Mouse (Mus musculus) left cerebral cortex, adult 18-20 months (tissue): ENCODE results near the gene Plscr3. TPM values are rescaled to one million over a fixed set of nuclear protein-coding genes. Genes with fewer than 3 reads are reported as not detected.

Experiments used
- DNase-seq, 2 experiments: peaks; one replicate each; pipeline ENCODE4 v3.0.0; 2021 to 2022; ENCODE audit warnings: low spot score in 2 of 2, mixed read lengths in 1 of 2
- microRNA-seq, 2 experiments: library from miRNA; unstranded; fragments of <30 nt; microRNA quantifications; one replicate each; pipeline ENCODE4 v1.2.0; 2021
- total RNA-seq, 2 experiments: library from RNA; stranded (reverse); gene quantifications; 2 replicates each; pipeline ENCODE4 v1.2.3; 2021

The Plscr3 gene
- total RNA-seq, 2 experiments from 2014 or later = 15.6 to 17.7 TPM

GRCm38 (mm10) chr11:69886907-69887635, 40.9 kb downstream of the Plscr3 start:
- DNase-seq = no peak

DNA sequence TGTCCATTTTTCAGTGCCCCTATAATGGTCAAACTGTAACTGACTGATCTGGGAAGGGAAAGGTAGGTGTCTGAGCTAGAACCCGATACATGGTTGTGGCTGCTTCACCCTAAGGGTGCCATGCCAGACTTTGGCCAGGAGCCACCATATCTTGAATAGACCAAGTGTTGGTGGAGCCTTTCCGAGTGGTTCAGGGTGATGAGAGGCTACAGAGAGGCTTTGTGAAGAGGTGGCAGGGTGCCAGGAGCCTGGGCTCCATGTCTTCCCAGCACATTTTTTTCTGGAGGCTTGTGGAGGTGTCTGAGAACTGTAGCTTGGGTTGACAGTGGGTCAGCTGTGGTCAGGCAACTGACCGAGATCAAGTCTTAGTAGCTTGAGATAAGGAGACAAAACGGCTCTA, 45.3 kb downstream of the Plscr3 start:
- peak in 1 of 2 experiments; percentile 32 for DNase-seq

DNA sequence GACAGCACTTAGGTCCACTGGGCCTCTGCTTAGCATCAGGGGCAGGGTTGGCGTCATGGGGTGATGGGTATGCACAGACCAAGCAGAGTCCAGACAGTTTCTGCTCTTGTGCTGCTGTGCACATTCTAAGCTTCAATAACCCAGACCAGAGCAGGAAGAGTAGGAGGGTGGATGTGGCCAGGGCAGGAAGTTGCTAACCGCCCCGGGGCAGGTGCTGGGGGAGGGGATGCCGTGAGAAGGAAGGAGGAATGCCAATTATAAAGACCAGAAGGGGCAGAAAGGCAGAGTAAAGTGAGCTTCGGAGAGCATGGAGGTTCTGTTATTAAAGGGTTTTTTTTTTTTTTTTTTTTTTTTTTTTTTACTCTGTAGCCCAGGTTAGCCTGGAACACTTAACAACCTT, 48.5 kb downstream of the Plscr3 start:
- no peak for DNase-seq

- no peak for DNase-seq
These were observed 49.1 kb downstream of the Plscr3 start, which contains the start of gene Acap1 for GRCm38 (mm10) chr11:69895291-69895690. Gene Acap1 (minus strand): TSS chr11:69895539.

GRCm38 (mm10) chr11:69899870-69900269, 53.7 kb downstream of the Plscr3 start:
- no peak for DNase-seq

- peak; percentile 82 to 89 for DNase-seq
These were observed 54.6 kb downstream of the Plscr3 start, which contains the start of the genes 2810408A11Rik and Neurl4 for GRCm38 (mm10) chr11:69900471-69901405. Gene 2810408A11Rik (minus strand): TSS chr11:69900987. Gene Neurl4 (plus strand): TSS chr11:69901072.

- peak; percentile 93 to 97 for DNase-seq
These were observed 55.2 kb downstream of the Plscr3 start for GRCm38 (mm10) chr11:69901406-69901846.

Small RNAs within 50 kb of the gene (microRNA-seq; reads per million reads assigned to microRNA genes)
- 0 reads per million in 2 experiments for gene Mir6924

Other genes starting within 250 kb of the Plscr3 start
- gene Atp1b2, start 240.4 kb upstream of the Plscr3 start, total RNA-seq = 100 to 1,000 TPM; 392 to 424 TPM
- not detected for gene Shbg, start 228.5 kb upstream of the Plscr3 start, total RNA-seq
- 1 to 10 TPM; 8.5 to 9.5 TPM for gene Sat2, start 224.4 kb upstream of the Plscr3 start, total RNA-seq
- 100 to 1,000 TPM; 148 TPM for gene Fxr2, start 213.4 kb upstream of the Plscr3 start, total RNA-seq
- gene Sox15, start 191.1 kb upstream of the Plscr3 start, total RNA-seq = not detected
- gene Mpdu1, start 183.7 kb upstream of the Plscr3 start, total RNA-seq = 10 to 100 TPM; 47.5 to 58.2 TPM
- 10 to 100 TPM; 15.1 to 15.5 TPM for gene Cd68, start 180.2 kb upstream of the Plscr3 start, total RNA-seq
- gene Eif4a1, start 174.0 kb upstream of the Plscr3 start, total RNA-seq = 100 to 1,000 TPM; 289 to 295 TPM
- 10 to 100 TPM; 91.4 to 98.7 TPM for gene Senp3, start 164.3 kb upstream of the Plscr3 start, total RNA-seq
- 1 to 10 TPM; 1.6 to 2.9 TPM for gene Tnfsf13, start 160.6 kb upstream of the Plscr3 start, total RNA-seq
- 10 to 100 TPM; 11.5 to 12.1 TPM for gene Tnfsf12, start 150.5 kb upstream of the Plscr3 start, total RNA-seq
- gene Tnfsfm13, start 150.3 kb upstream of the Plscr3 start, total RNA-seq = 1 to 10 TPM; 1.7 to 4.1 TPM
- gene Polr2a, start 87.7 kb upstream of the Plscr3 start, total RNA-seq = 10 to 100 TPM; 44.2 to 46.2 TPM
- not detected for gene Slc35g3, start 84.4 kb upstream of the Plscr3 start, total RNA-seq
- 100 to 1,000 TPM; 146 to 156 TPM for gene Zbtb4, start 80.5 kb upstream of the Plscr3 start, total RNA-seq
- 1 to 10 TPM; 1.2 TPM for gene Chrnb1, start 50.4 kb upstream of the Plscr3 start, total RNA-seq
- gene Fgf11, start 44.5 kb upstream of the Plscr3 start, total RNA-seq = 10 to 100 TPM; 17.1 to 18.5 TPM
- under 1 TPM in 1 of 2 experiments, not detected in 1; 0.26 TPM for gene Tmem102, start 40.8 kb upstream of the Plscr3 start, total RNA-seq
- not detected for gene Gm39566, start 31.1 kb upstream of the Plscr3 start, total RNA-seq
- not detected for gene Spem2, start 27.9 kb upstream of the Plscr3 start, total RNA-seq
- not detected for gene Spem1, start 24.2 kb upstream of the Plscr3 start, total RNA-seq
- gene Nlgn2, start 8.6 kb upstream of the Plscr3 start, total RNA-seq = 100 to 1,000 TPM; 215 to 224 TPM
- gene Tmem256, start 7.9 kb upstream of the Plscr3 start, total RNA-seq = 100 to 1,000 TPM; 120 to 143 TPM
- gene Tnk1, start 12.4 kb downstream of the Plscr3 start, total RNA-seq = under 1 TPM in 1 of 2 experiments, not detected in 1; 0.14 TPM
- gene Tmem95, start 31.6 kb downstream of the Plscr3 start, total RNA-seq = not detected
- 1 to 10 TPM; 1.2 to 1.4 TPM for gene Kctd11, start 35.0 kb downstream of the Plscr3 start, total RNA-seq
- gene Acap1, start 49.2 kb downstream of the Plscr3 start, total RNA-seq = under 1 TPM in 1 of 2 experiments, not detected in 1; 0.14 TPM
- under 1 TPM; 0.35 to 0.72 TPM for gene 2810408A11Rik, start 54.6 kb downstream of the Plscr3 start, total RNA-seq
- gene Neurl4, start 54.7 kb downstream of the Plscr3 start, total RNA-seq = 100 to 1,000 TPM; 116 to 118 TPM
- 10 to 100 TPM; 33.0 to 33.4 TPM for gene Gps2, start 67.5 kb downstream of the Plscr3 start, total RNA-seq
- gene Eif5a, start 75.6 kb downstream of the Plscr3 start, total RNA-seq = 100 to 1,000 TPM; 431 to 468 TPM
- 1 to 10 TPM; 4.6 to 6.5 TPM for gene Ybx2, start 89.4 kb downstream of the Plscr3 start, total RNA-seq
- gene Slc2a4, start 101.8 kb downstream of the Plscr3 start, total RNA-seq = 1 to 10 TPM; 4.9 to 6.4 TPM
- gene Cldn7, start 118.4 kb downstream of the Plscr3 start, total RNA-seq = not detected
- gene Ctdnep1, start 134.8 kb downstream of the Plscr3 start, total RNA-seq = 100 to 1,000 TPM; 111 to 121 TPM
- 10 to 100 TPM; 78.8 to 87.3 TPM for gene Elp5, start 136.1 kb downstream of the Plscr3 start, total RNA-seq
- gene Gabarap, start 144.8 kb downstream of the Plscr3 start, total RNA-seq = 100 to 1,000 TPM; 231 to 236 TPM
- gene Phf23, start 149.4 kb downstream of the Plscr3 start, total RNA-seq = 10 to 100 TPM; 52.6 to 53.8 TPM
- gene Dvl2, start 154.2 kb downstream of the Plscr3 start, total RNA-seq = 10 to 100 TPM; 28.6 to 32.9 TPM
- 10 to 100 TPM; 55.6 to 57.9 TPM for gene Acadvl, start 169.0 kb downstream of the Plscr3 start, total RNA-seq
- 100 to 1,000 TPM; 718 to 731 TPM for gene Dlg4, start 170.6 kb downstream of the Plscr3 start, total RNA-seq
- 1 to 10 TPM; 2.2 to 3.8 TPM for gene Asgr1, start 207.7 kb downstream of the Plscr3 start, total RNA-seq
- gene Asgr2, start 246.3 kb downstream of the Plscr3 start, total RNA-seq = not detected